Mouse (Mus musculus) lung, postnatal 0 days (tissue): Measurements from ENCODE around the gene Mapk10. TPM values are rescaled to one million over a fixed set of nuclear protein-coding genes. Genes with fewer than 3 reads are reported as not detected.

ENCODE experiments used
- ATAC-seq: fragments of 200-750 bp; cut with Nextera tagmentation; 2 replicates; pipeline ENCODE4 v1.8.0; 2017; ENCODE audit warnings: moderate library complexity
- DNase-seq: peaks from one replicate; pipeline ENCODE4 v3.0.0-alpha.2; 2016; ENCODE audit warnings: low spot score
- H3K27ac ChIP-seq: fragments of 300-500 bp; sonication (generic); 2 replicates; pipeline ENCODE4 v1.5.1; 2014; ENCODE audit warnings: antibody characterized with exemption, mild to moderate bottlenecking, low read length, mixed read lengths
- H3K27me3 ChIP-seq: fragments of 300-500 bp; sonication (generic); replicated peaks from 2 replicates; pipeline ENCODE4 v1.6.1; 2014; ENCODE audit warnings: low read length, mixed read lengths; ENCODE audit not compliant: insufficient read depth
- H3K36me3 ChIP-seq: fragments of 300-500 bp; sonication (generic); 2 replicates; pipeline ENCODE4 v1.6.1; 2014; ENCODE audit warnings: low read length, mixed read lengths; ENCODE audit not compliant: insufficient read depth
- H3K4me1 ChIP-seq: fragments of 300-500 bp; sonication (generic); 2 replicates; pipeline ENCODE4 v1.6.1; 2014; ENCODE audit warnings: antibody characterized with exemption, low read depth, low read length, mixed read lengths; ENCODE audit not compliant: insufficient read depth
- H3K4me2 ChIP-seq: fragments of 300-500 bp; sonication (generic); replicated peaks from 2 replicates; pipeline ENCODE4 v1.6.1; 2014; ENCODE audit warnings: low read depth, mild to moderate bottlenecking, low read length, moderate library complexity, mixed read lengths
- H3K4me3 ChIP-seq: fragments of 300-500 bp; sonication (generic); 2 replicates; pipeline ENCODE4 v1.5.1; 2014; ENCODE audit warnings: low read depth, low read length
- H3K9ac ChIP-seq: fragments of 300-500 bp; sonication (generic); replicated peaks from 2 replicates; pipeline ENCODE4 v1.6.1; 2014; ENCODE audit warnings: low read depth, mild to moderate bottlenecking
- H3K9me3 ChIP-seq: fragments of 300-500 bp; sonication (generic); 2 replicates; pipeline ENCODE4 v1.6.1; 2016; ENCODE audit warnings: low read length, mixed read lengths
- CTCF ChIP-seq: IDR thresholded peaks from 2 replicates; pipeline ENCODE4 v1.5.1; 2016; ENCODE audit warnings: antibody characterized with exemption, mild to moderate bottlenecking
- EP300 ChIP-seq: IDR thresholded peaks from 2 replicates; pipeline ENCODE4 v1.6.1; 2016; ENCODE audit warnings: antibody characterized with exemption, mild to moderate bottlenecking, control low read depth
- WGBS: fragments of 180-500 bp; shearing (Covaris S2); extraction: QIAGEN DNeasy Blood & Tissue Kit; methylation state at CpG from one replicate; pipeline ENCODE4 v1.1.7; 2014; 5-methylcytosine and 5-hydroxymethylcytosine counted together
- polyA plus RNA-seq: library from polyadenylated mRNA; unstranded; fragments of >200 nt; fragmentation: Nextera tagmentation; extraction: Ambion mirVana; gene quantifications from 2 replicates; pipeline ENCODE4 v1.2.1, GENCODE M21; 2015

Mapk10 gene
- polyA plus RNA-seq, 1 experiment from 2014 or later, result 0.66 TPM

DNA sequence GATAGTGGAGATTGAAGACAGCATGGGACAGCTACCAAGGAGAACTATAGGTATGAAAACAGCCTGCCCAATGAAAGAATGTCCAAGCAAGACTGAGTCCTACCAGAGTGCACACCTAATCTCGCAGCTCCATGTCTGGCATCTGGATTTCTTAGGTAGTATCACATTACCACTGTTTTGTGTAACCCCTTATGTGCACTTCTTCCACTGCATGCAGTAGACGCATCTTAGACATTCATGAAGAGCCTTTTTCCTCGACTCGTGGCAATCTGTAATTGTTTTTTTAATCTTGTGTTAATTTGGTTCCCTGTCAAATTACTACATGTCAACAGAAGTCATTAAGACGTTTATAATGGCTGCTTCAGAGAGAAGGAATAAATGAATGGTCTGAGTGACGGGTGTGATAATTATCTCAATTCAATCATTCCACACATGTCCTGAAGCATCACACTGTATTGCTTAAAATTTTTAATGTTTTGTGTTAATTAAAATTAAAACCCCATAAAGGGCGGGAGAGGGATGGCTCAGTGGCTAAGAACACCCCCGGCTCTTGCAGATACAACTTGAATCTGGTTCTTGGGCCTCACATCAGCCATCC lies 160.7 kb downstream of the Mapk10 start:
- TF ChIP-seq EP300 (no peak), CTCF (no peak)
- DNase-seq (no peak), ATAC-seq (no peak)
- H3K27ac ChIP-seq, result no peak overlapping the region
- no peaks in the 10 kb centered on the region for H3K9me3 ChIP-seq
- no peaks in the 10 kb centered on the region for H3K36me3 ChIP-seq
- H3K4me1 ChIP-seq, result no peaks in the 10 kb centered on the region
- WGBS, result 65% methylated on average over 8 of the region's 8 CpGs
- no peak overlapping the region for H3K4me3 ChIP-seq
- H3K9ac ChIP-seq, result no peak overlapping the region
- no peaks in the 10 kb centered on the region for H3K27me3 ChIP-seq
- H3K4me2 ChIP-seq, result no peak overlapping the region

- Histone ChIP-seq H3K27me3 (no peaks in the 10 kb centered on the region), H3K4me1 (no peaks in the 10 kb centered on the region), H3K9ac (no peak overlapping the region), H3K9me3 (no peaks in the 10 kb centered on the region), H3K27ac (no peak overlapping the region), H3K36me3 (no peaks in the 10 kb centered on the region), H3K4me2 (no peak overlapping the region), H3K4me3 (no peak overlapping the region)
- ATAC-seq (no peak), DNase-seq (no peak)
- 60% methylated on average over 4 of the region's 4 CpGs for WGBS
- TF ChIP-seq CTCF, result no peak
- no peak for TF ChIP-seq EP300
Observed at GRCm38 (mm10) chr5:103048011-103048410, 163.1 kb downstream of the Mapk10 start.

- H3K4me1 ChIP-seq, result no peaks in the 10 kb centered on the region
- no peak for DNase-seq
Observed at GRCm38 (mm10) chr5:103037752-103038151, 173.4 kb downstream of the Mapk10 start.

DNA sequence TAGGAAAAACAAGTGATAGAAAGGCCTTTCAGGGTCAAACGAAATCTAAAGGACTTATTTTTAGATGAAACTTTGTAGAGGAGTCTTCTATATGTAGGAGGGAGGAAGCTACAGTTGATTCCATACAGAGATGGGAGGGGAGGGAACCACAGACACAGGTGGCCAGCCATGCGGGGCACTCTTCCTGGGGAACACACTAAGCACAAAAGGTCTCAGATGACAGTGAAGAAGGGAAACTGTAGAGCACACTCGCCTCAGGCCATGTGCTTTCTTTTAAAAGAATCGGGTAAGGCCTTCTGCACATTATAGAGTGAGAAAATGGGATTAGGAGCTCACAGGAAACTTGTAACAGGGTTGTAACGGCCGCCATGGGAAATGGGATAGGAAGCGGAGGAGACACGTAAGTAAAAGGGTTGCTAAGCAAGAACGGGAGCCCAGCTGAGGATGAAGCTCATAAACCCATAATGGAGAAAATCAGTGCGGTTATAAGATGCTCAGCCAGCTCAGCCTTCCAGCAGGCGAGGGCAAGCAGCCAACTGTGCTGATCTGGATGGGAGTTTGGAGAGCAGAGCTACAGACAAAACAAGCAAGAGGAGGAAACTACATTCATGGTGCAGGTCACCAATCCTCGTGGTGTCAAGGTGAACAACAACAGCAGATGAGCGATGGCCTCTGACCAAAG lies 182.1 kb downstream of the Mapk10 start:
- DNase-seq (no peak), ATAC-seq (no peak)
- H3K27ac ChIP-seq, result no peak overlapping the region

More at GRCm38 (mm10) chr5:103037752-103038151, 173.4 kb downstream of the Mapk10 start:
- Histone ChIP-seq H3K4me3 (no peak overlapping the region), H3K9me3 (no peaks in the 10 kb centered on the region), H3K4me2 (no peak overlapping the region), H3K27me3 (no peaks in the 10 kb centered on the region), H3K27ac (no peak overlapping the region), H3K9ac (no peak overlapping the region), H3K36me3 (no peaks in the 10 kb centered on the region)
- no peak for TF ChIP-seq CTCF
- TF ChIP-seq EP300, result no peak
- no peak for ATAC-seq
- 83% methylated on average over 3 of the region's 3 CpGs for WGBS

GRCm38 (mm10) chr5:103022504-103023172 lies 188.5 kb downstream of the Mapk10 start:
- no peaks in the 10 kb centered on the region for H3K36me3 ChIP-seq
- H3K4me3 ChIP-seq, result no peak overlapping the region
- ATAC-seq (no peak), DNase-seq (no peak)
- H3K9ac ChIP-seq, result no peak overlapping the region
- no peak for TF ChIP-seq CTCF
- TF ChIP-seq EP300, result no peak
- no peaks in the 10 kb centered on the region for H3K27me3 ChIP-seq
- H3K27ac ChIP-seq, result no peak overlapping the region
- WGBS, result 58% methylated on average over 7 of the region's 7 CpGs
- no peaks in the 10 kb centered on the region for H3K4me1 ChIP-seq
- no peaks in the 10 kb centered on the region for H3K9me3 ChIP-seq
- H3K4me2 ChIP-seq, result no peak overlapping the region

More for the DNA sequence above, 182.1 kb downstream of the Mapk10 start:
- TF ChIP-seq EP300 (no peak), CTCF (no peak)
- H3K4me2 ChIP-seq, result no peak overlapping the region
- no peaks in the 10 kb centered on the region for H3K4me1 ChIP-seq
- no peaks in the 10 kb centered on the region for H3K27me3 ChIP-seq
- 69% methylated on average over 13 of the region's 13 CpGs for WGBS
- no peaks in the 10 kb centered on the region for H3K36me3 ChIP-seq
- H3K9me3 ChIP-seq, result no peaks in the 10 kb centered on the region
- no peak overlapping the region for H3K4me3 ChIP-seq
- no peak overlapping the region for H3K9ac ChIP-seq

GRCm38 (mm10) chr5:103021479-103021878 lies 189.7 kb downstream of the Mapk10 start:
- ATAC-seq, result no peak

More at GRCm38 (mm10) chr5:103021479-103021878, 189.7 kb downstream of the Mapk10 start:
- DNase-seq, result no peak
- H3K27ac ChIP-seq, result no peak overlapping the region
- H3K9ac ChIP-seq, result no peak overlapping the region
- TF ChIP-seq EP300, result no peak
- no peak for TF ChIP-seq CTCF
- WGBS, result 66% methylated on average over 8 of the region's 8 CpGs
- H3K9me3 ChIP-seq, result no peaks in the 10 kb centered on the region
- H3K36me3 ChIP-seq, result no peaks in the 10 kb centered on the region
- no peaks in the 10 kb centered on the region for H3K27me3 ChIP-seq
- H3K4me1 ChIP-seq, result no peaks in the 10 kb centered on the region
- no peak overlapping the region for H3K4me2 ChIP-seq
- no peak overlapping the region for H3K4me3 ChIP-seq
